Mouse (Mus musculus) left cerebral cortex, postnatal 14 days (tissue): Measurements from ENCODE around the gene Gm21852. TPM values are rescaled to one million over a fixed set of nuclear protein-coding genes. Genes with fewer than 3 reads are reported as not detected.
"Not testable (repeated sequence)": the region's sequence is repeated elsewhere in the genome, so short reads cannot be mapped to it uniquely, and the experiment has no call there.

Experiments
- DNase-seq, 2 experiments: peaks; one replicate each; pipeline ENCODE4 v3.0.0; 2021 to 2022; ENCODE audit warnings: low spot score in 2 of 2, mixed read lengths in 1 of 2
- intact Hi-C: fragments of 180-260 bp; cut with DNase I; formaldehyde crosslinking; loops from one replicate; pipeline ENCODE4 v1.15.1; 2025
- long read RNA-seq, 2 experiments: library from polyadenylated mRNA; stranded (forward); transcript quantifications; one replicate each; pipeline ENCODE4 v2.0.0; 2021
- microRNA-seq, 2 experiments: library from miRNA; unstranded; fragments of <30 nt; microRNA quantifications; one replicate each; pipeline ENCODE4 v1.2.0; 2022
- total RNA-seq, 2 experiments: library from RNA; stranded (reverse); gene quantifications; 2 replicates each; pipeline ENCODE4 v1.2.3; 2021

Gm21852 gene
- not detected for total RNA-seq
- long read RNA-seq, experiment 1: 0 reads
- long read RNA-seq, experiment 2: 0 reads

DNA sequence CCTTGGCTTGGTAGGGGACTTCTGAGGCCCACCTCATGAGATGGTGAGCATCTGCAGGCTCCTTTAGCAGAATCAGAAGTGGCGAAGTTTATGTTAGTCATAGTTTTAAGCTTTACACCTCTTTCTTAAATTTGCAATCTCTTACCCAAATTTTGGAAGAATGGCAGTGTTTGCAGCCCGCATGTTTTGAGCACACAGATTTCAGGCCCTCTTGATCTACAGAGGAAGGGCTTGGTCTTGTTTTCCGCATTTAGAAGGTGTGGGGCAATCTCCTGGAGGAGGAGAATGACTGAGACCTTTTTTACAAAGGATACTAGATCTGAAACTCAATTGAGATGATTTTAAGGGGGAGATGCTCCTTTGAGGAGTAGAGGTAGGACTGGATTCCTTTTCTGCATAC lies at the start of gene Gm21852:
Gene Gm21852 (minus strand): TSS at position 101 of the 400 bp plus-strand sequence.
- DNase-seq, intact Hi-C loops: not testable (repeated sequence)

Small RNAs within 50 kb of the gene (microRNA-seq; reads per million reads assigned to microRNA genes)
- gene Gm27466 (0 reads per million in 2 experiments), gene Gm28018 (0 reads per million in 2 experiments)

Other genes with a start within 250 kb of the Gm21852 start
- gene Gm21797, start 123.8 kb upstream of the Gm21852 start, total RNA-seq: not detected
- gene Gm20795, start 152.9 kb upstream of the Gm21852 start, total RNA-seq: not detected